Mouse (Mus musculus): ENCODE results near the gene Maml3. TPM values are rescaled to one million over a fixed set of nuclear protein-coding genes. Genes with fewer than 3 reads are reported as not detected.

Maml3 gene
- total RNA-seq, 2 experiments from 2014 or later = 7.0 to 9.0 TPM

- DNase-seq (ENCODE audit: low spot score in 2 of 2) = no peak
Observed at GRCm38 (mm10) chr3:51840095-51840805, 264.6 kb downstream of the Maml3 start.

GRCm38 (mm10) chr3:51839353-51839715 lies 265.5 kb downstream of the Maml3 start:
- DNase-seq (ENCODE audit: low spot score in 2 of 2) = no peak

GRCm38 (mm10) chr3:51838696-51839352 lies 266.1 kb downstream of the Maml3 start:
- no peak for DNase-seq (ENCODE audit: low spot score in 2 of 2)

GRCm38 (mm10) chr3:51832985-51833384 lies 271.9 kb downstream of the Maml3 start:
- no peak for DNase-seq (ENCODE audit: low spot score in 2 of 2)

- no peak for DNase-seq (ENCODE audit: low spot score in 2 of 2)
Observed at GRCm38 (mm10) chr3:51830821-51831429, 274.0 kb downstream of the Maml3 start.

- DNase-seq (ENCODE audit: low spot score in 2 of 2) = no peak
Observed at GRCm38 (mm10) chr3:51825530-51825929, 279.3 kb downstream of the Maml3 start.

GRCm38 (mm10) chr3:51824506-51824905 lies 280.4 kb downstream of the Maml3 start:
- DNase-seq (ENCODE audit: low spot score in 2 of 2) = no peak

- DNase-seq (ENCODE audit: low spot score in 2 of 2) = no peak
Observed at GRCm38 (mm10) chr3:51821551-51821950, 283.3 kb downstream of the Maml3 start.

GRCm38 (mm10) chr3:51819109-51819508 lies 285.8 kb downstream of the Maml3 start:
- DNase-seq (ENCODE audit: low spot score in 2 of 2) = no peak

- no peak for DNase-seq (ENCODE audit: low spot score in 2 of 2)
Observed at GRCm38 (mm10) chr3:51817919-51818318, 287.0 kb downstream of the Maml3 start.

- no peak for DNase-seq (ENCODE audit: low spot score in 2 of 2)
Observed at GRCm38 (mm10) chr3:51817329-51817728, 287.5 kb downstream of the Maml3 start.

GRCm38 (mm10) chr3:51816517-51817285 lies 288.2 kb downstream of the Maml3 start:
- DNase-seq (ENCODE audit: low spot score in 2 of 2) = no peak

GRCm38 (mm10) chr3:51814073-51814472 lies 290.8 kb downstream of the Maml3 start:
- DNase-seq (ENCODE audit: low spot score in 2 of 2) = no peak

- no peak for DNase-seq (ENCODE audit: low spot score in 2 of 2)
Observed at GRCm38 (mm10) chr3:51813186-51813585, 291.7 kb downstream of the Maml3 start.

GRCm38 (mm10) chr3:51810731-51811130 lies 294.1 kb downstream of the Maml3 start:
- no peak for DNase-seq (ENCODE audit: low spot score in 2 of 2)

- no peak for DNase-seq (ENCODE audit: low spot score in 2 of 2)
Observed at GRCm38 (mm10) chr3:51809822-51810221, 295.1 kb downstream of the Maml3 start.

GRCm38 (mm10) chr3:51807981-51808870 lies 296.6 kb downstream of the Maml3 start:
- DNase-seq (ENCODE audit: low spot score in 2 of 2) = no peak

GRCm38 (mm10) chr3:51805488-51806318 lies 299.2 kb downstream of the Maml3 start:
- no peak for DNase-seq (ENCODE audit: low spot score in 2 of 2)

- no peak for DNase-seq (ENCODE audit: low spot score in 2 of 2)
Observed at GRCm38 (mm10) chr3:51803903-51804302, 301.0 kb downstream of the Maml3 start.

- DNase-seq (ENCODE audit: low spot score in 2 of 2) = no peak
Observed at GRCm38 (mm10) chr3:51799650-51800049, 305.2 kb downstream of the Maml3 start.
